11 mouse cellular contexts compared by ENCODE assay signal in genomic region chr12:26411841-26412450, GRCm38 (mm10). TPM values are rescaled to one million over a fixed set of nuclear protein-coding genes. Genes with fewer than 3 reads are reported as not detected.
DNase-seq lines count a peak whose midpoint lies in the region; ATAC-seq and TF ChIP-seq lines count a peak whose summit lies in the region.
"Had no signal": no experiment of that assay in that cellular context is flagged by ENCODE, and none has a peak within 500 bp of the region (broad histone marks: within the 10 kb centered on the region; RNA-seq: fewer than 3 reads in every experiment).

No protein-coding gene starts in this region.

- intact Hi-C loops in heart, postnatal 14 days (cut with DNase I) = loop anchor here (5.0 kb wide), 1 partner anchor 80 kb away; no protein-coding TSS in a partner anchor

- no peak overlapping the region for H3K27ac ChIP-seq in heart, embryonic 12.5 days (ENCODE audit: poor library complexity, severe bottlenecking)
- H3K27ac ChIP-seq in lung, embryonic 14.5 days (ENCODE audit: low read depth) = no peak overlapping the region
- no peak overlapping the region for H3K27ac ChIP-seq in forebrain, postnatal 0 days (ENCODE audit: low read depth, low read length)
- H3K27ac ChIP-seq in neural tube, embryonic 13.5 days (replicated peaks) = no peak overlapping the region
- H3K27ac ChIP-seq: liver, embryonic 13.5 days had no signal

- peak overlapping the region; percentile 29; the same call in 1 of the 2 replicates for H3K4me2 ChIP-seq in heart, embryonic 12.5 days
- peak overlapping the region; percentile 76 for H3K4me2 ChIP-seq in lung, embryonic 14.5 days
- peak overlapping the region; percentile 57 for H3K4me2 ChIP-seq in forebrain, postnatal 0 days (ENCODE audit: low read depth)
- peak overlapping the region; percentile 91 for H3K4me2 ChIP-seq in neural tube, embryonic 13.5 days
- H3K4me2 ChIP-seq: liver, embryonic 13.5 days had no signal

- TF ChIP-seq CTCF in lung, embryonic 14.5 days (IDR thresholded peaks at IDR 0.05; ENCODE audit: low read depth) = no peak
- TF ChIP-seq CTCF in forebrain, postnatal 0 days (IDR thresholded peaks at IDR 0.05; ENCODE audit: low read depth) = no peak

- no peak overlapping the region for H3K9ac ChIP-seq in heart, embryonic 12.5 days
- no peak overlapping the region for H3K9ac ChIP-seq in lung, embryonic 14.5 days
- H3K9ac ChIP-seq in forebrain, postnatal 0 days = 0 out of 2 replicates have a peak overlapping the region, but pooled peaks have one; percentile 29
- peak overlapping the region; percentile 52; the same call in 1 of the 2 replicates for H3K9ac ChIP-seq in neural tube, embryonic 13.5 days
- H3K9ac ChIP-seq: liver, embryonic 13.5 days had no signal

- WGBS in heart, embryonic 12.5 days = 56% methylated on average over 10 of the region's 10 CpGs
- WGBS in lung, embryonic 14.5 days = 47% methylated on average over 10 of the region's 10 CpGs
- WGBS in forebrain, postnatal 0 days = 44% methylated on average over 10 of the region's 10 CpGs
- 57% methylated on average over 10 of the region's 10 CpGs for WGBS in neural tube, embryonic 13.5 days

- H3K9me3 ChIP-seq in heart, embryonic 12.5 days (replicated peaks) = no peaks in the 10 kb centered on the region
- H3K9me3 ChIP-seq in lung, embryonic 14.5 days (ENCODE audit: low read depth, low read length) = no peaks in the 10 kb centered on the region
- no peaks in the 10 kb centered on the region for H3K9me3 ChIP-seq in forebrain, postnatal 0 days (ENCODE audit: low read length)
- H3K9me3 ChIP-seq in neural tube, embryonic 13.5 days = no peaks in the 10 kb centered on the region
- H3K9me3 ChIP-seq: liver, embryonic 13.5 days had no signal

- ATAC-seq in heart, embryonic 12.5 days (ENCODE audit: insufficient number of reproducible peaks, low FRiP score) = no peak
- ATAC-seq in lung, embryonic 14.5 days (ENCODE audit: insufficient read depth) = no peak
- no peak for ATAC-seq in forebrain, postnatal 0 days
- no peak for ATAC-seq in neural tube, embryonic 13.5 days (ENCODE audit: low read depth)

- H3K4me3 ChIP-seq in heart, embryonic 12.5 days = no peak overlapping the region
- H3K4me3 ChIP-seq in lung, embryonic 14.5 days (ENCODE audit: low read depth, low read length) = peak overlapping the region; percentile 90
- 0 out of 2 replicates have a peak overlapping the region, but pooled peaks have one; percentile 16 for H3K4me3 ChIP-seq in forebrain, postnatal 0 days (ENCODE audit: low read depth, low read length)
- 0 out of 2 replicates have a peak overlapping the region, but pooled peaks have one; percentile 90 for H3K4me3 ChIP-seq in neural tube, embryonic 13.5 days
- H3K4me3 ChIP-seq: liver, embryonic 13.5 days; myocyte had no signal

- H3K36me3 ChIP-seq in heart, embryonic 12.5 days = no peaks in the 10 kb centered on the region
- H3K36me3 ChIP-seq in lung, embryonic 14.5 days (ENCODE audit: insufficient read depth) = peaks cover 12% of the 10 kb centered on the region; the same call in 1 of the 2 replicates
- peaks cover 5% of the 10 kb centered on the region; the same call in 1 of the 2 replicates for H3K36me3 ChIP-seq in forebrain, postnatal 0 days (ENCODE audit: insufficient read depth)
- no peaks in the 10 kb centered on the region; the same call in 1 of the 2 replicates for H3K36me3 ChIP-seq in neural tube, embryonic 13.5 days
- H3K36me3 ChIP-seq: liver, embryonic 13.5 days had no signal

- peaks cover 14% of the 10 kb centered on the region for H3K27me3 ChIP-seq in heart, embryonic 12.5 days (replicated peaks)
- no peaks in the 10 kb centered on the region for H3K27me3 ChIP-seq in lung, embryonic 14.5 days (ENCODE audit: insufficient read depth, low read length)
- H3K27me3 ChIP-seq in forebrain, postnatal 0 days (ENCODE audit: insufficient read depth, low read length) = no peaks in the 10 kb centered on the region
- H3K27me3 ChIP-seq in neural tube, embryonic 13.5 days = no peaks in the 10 kb centered on the region

- DNase-seq in heart, postnatal 14 days = no peak
- DNase-seq in lung, embryonic 14.5 days = peak; percentile 34
- DNase-seq in lung, postnatal 10 days = no peak
- no peak for DNase-seq in forebrain, postnatal 0 days
- no peak for DNase-seq in left cerebral cortex, adult 9 months (ENCODE audit: low spot score in 2 of 2)
- no peak for DNase-seq in left cerebral cortex, adult 18-20 months (ENCODE audit: low spot score in 2 of 2)
- DNase-seq: liver, embryonic 13.5 days; thymus, adult 2 months had no signal

- peaks cover 58% of the 10 kb centered on the region for H3K4me1 ChIP-seq in heart, embryonic 12.5 days (replicated peaks)
- peaks cover 28% of the 10 kb centered on the region for H3K4me1 ChIP-seq in lung, embryonic 14.5 days (ENCODE audit: insufficient read depth)
- peaks cover 24% of the 10 kb centered on the region for H3K4me1 ChIP-seq in forebrain, postnatal 0 days (ENCODE audit: insufficient read depth)
- H3K4me1 ChIP-seq in neural tube, embryonic 13.5 days (replicated peaks) = peaks cover 75% of the 10 kb centered on the region
- H3K4me1 ChIP-seq: liver, embryonic 13.5 days had no signal

RNA-seq across cellular contexts. Expression of gene Rnf144a, which starts 3.1 kb away (rescaled TPM):
- 10.0 and 11.3 TPM in 2 replicates for polyA plus RNA-seq in heart, embryonic 12.5 days (2016; fragmentation: Nextera tagmentation; extraction: Ambion mirVana)
- total RNA-seq in heart, postnatal 14 days (2021) = 10 to 100 TPM; 29.9 to 31.8 TPM
- polyA plus RNA-seq in lung, embryonic 14.5 days (2014; fragmentation: Nextera tagmentation; extraction: Ambion mirVana) = 45.6 and 46.9 TPM in 2 replicates
- 27.4 and 39.1 TPM in 2 replicates for total RNA-seq in forebrain, postnatal 0 days (2014; rRNA removed)
- 16.4 and 23.1 TPM in 2 replicates for polyA plus RNA-seq in forebrain, postnatal 0 days (2015; fragmentation: Nextera tagmentation; extraction: Ambion mirVana)
- 27.0 and 27.4 TPM in 2 replicates for polyA plus RNA-seq in neural tube, embryonic 13.5 days (2015; fragmentation: Nextera tagmentation; extraction: Ambion mirVana)
- total RNA-seq in left cerebral cortex, adult 18-20 months (2021) = 10 to 100 TPM; 28.6 to 31.1 TPM
- polyA plus RNA-seq: myocyte had no signal

RNA-seq across cellular contexts. Expression of gene Rsad2, which starts 44.3 kb away (rescaled TPM):
- polyA plus RNA-seq in heart, embryonic 12.5 days (2016; fragmentation: Nextera tagmentation; extraction: Ambion mirVana) = 1.2 and 1.5 TPM in 2 replicates
- 10 to 100 TPM; 22.8 to 23.9 TPM for total RNA-seq in heart, postnatal 14 days (2021)
- 0.30 and 0.31 TPM in 2 replicates for polyA plus RNA-seq in lung, embryonic 14.5 days (2014; fragmentation: Nextera tagmentation; extraction: Ambion mirVana)
- 1.1 TPM in 2 replicates for total RNA-seq in forebrain, postnatal 0 days (2014; rRNA removed)
- 0.91 and 1.7 TPM in 2 replicates for polyA plus RNA-seq in forebrain, postnatal 0 days (2015; fragmentation: Nextera tagmentation; extraction: Ambion mirVana)
- polyA plus RNA-seq in neural tube, embryonic 13.5 days (2015; fragmentation: Nextera tagmentation; extraction: Ambion mirVana) = 0.40 and 0.89 TPM in 2 replicates
- under 1 TPM; 0.65 to 0.77 TPM for total RNA-seq in left cerebral cortex, adult 18-20 months (2021)

RNA-seq across cellular contexts. Expression of gene Cmpk2, which starts 57.1 kb away (rescaled TPM):
- 5.3 and 6.4 TPM in 2 replicates for polyA plus RNA-seq in heart, embryonic 12.5 days (2016; fragmentation: Nextera tagmentation; extraction: Ambion mirVana)
- 1 to 10 TPM; 5.6 to 6.2 TPM for total RNA-seq in heart, postnatal 14 days (2021)
- 5.8 and 6.8 TPM in 2 replicates for polyA plus RNA-seq in lung, embryonic 14.5 days (2014; fragmentation: Nextera tagmentation; extraction: Ambion mirVana)
- 23.1 and 25.1 TPM in 2 replicates for total RNA-seq in forebrain, postnatal 0 days (2014; rRNA removed)
- 18.2 and 21.0 TPM in 2 replicates for polyA plus RNA-seq in forebrain, postnatal 0 days (2015; fragmentation: Nextera tagmentation; extraction: Ambion mirVana)
- polyA plus RNA-seq in neural tube, embryonic 13.5 days (2015; fragmentation: Nextera tagmentation; extraction: Ambion mirVana) = 13.5 and 14.7 TPM in 2 replicates
- 10 to 100 TPM; 19.9 to 22.3 TPM for total RNA-seq in left cerebral cortex, adult 18-20 months (2021)
- polyA plus RNA-seq: myocyte had no signal

Comparison
In these comparisons a context has a peak if more than half of its experiments do, and no peak if none do; other contexts are left out.
1. H3K4me2 ChIP-seq: peak in every context shown above with its lines; median percentile 91 in neural tube, embryonic 13.5 days; 76 in lung, embryonic 14.5 days; 57 in forebrain, postnatal 0 days; 29 in heart, embryonic 12.5 days.
2. H3K9ac ChIP-seq: peak in forebrain, postnatal 0 days (single experiment) and neural tube, embryonic 13.5 days (single experiment); none in heart, embryonic 12.5 days (single experiment) and lung, embryonic 14.5 days (single experiment).